Mouse (Mus musculus): Measurements from ENCODE around the gene Polg2.
A peak's percentile ranks its signal among the peaks of the same experiment; 100 is the strongest.
"Not testable (repeated sequence)": the region's sequence is repeated elsewhere in the genome, so short reads cannot be mapped to it uniquely, and the experiment has no call there.

The Polg2 gene

DNA sequence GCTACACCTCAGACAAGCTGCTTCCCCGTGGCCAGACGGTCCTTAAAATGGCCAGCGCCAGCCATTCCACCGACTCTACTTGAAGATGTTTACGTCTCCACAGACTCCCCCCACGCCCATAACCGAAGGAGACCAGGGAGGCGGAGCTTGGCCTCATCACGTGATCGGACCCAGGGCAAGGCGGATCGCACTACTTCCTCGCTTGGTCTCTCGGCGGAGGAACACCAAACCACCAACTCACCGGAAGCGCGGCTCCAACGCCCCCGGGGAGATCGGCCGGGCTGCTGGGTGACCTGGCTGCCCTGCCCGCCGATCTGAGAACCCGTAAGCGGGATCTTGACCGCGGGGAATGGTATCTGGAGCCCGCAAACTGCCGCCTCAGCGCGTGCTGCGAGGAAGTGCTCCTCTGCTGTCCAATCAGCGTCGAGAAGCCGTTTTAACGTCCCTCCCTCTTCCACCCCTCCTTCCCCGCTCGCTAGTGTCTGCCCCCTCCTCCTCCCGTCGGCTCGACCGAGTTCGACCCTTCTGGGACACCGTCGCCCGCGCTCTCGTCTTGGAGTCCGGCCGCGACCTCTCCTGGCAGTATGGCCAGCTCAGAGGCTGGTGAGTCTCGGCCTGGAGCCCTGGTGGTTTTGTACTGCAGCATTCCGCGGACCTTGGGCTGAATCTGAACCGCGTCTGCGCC, 9.6 kb upstream of the Polg2 start, which contains the start of the genes Ddx5 and Cep95:
Ddx5 (minus strand) TSS at position 411 of the 685 bp plus-strand sequence.
Cep95 (plus strand) TSS at position 478 of the 685 bp plus-strand sequence.
- DNase-seq (ENCODE audit: low spot score in 2 of 2), result peak; percentile 97 to 98

DNA sequence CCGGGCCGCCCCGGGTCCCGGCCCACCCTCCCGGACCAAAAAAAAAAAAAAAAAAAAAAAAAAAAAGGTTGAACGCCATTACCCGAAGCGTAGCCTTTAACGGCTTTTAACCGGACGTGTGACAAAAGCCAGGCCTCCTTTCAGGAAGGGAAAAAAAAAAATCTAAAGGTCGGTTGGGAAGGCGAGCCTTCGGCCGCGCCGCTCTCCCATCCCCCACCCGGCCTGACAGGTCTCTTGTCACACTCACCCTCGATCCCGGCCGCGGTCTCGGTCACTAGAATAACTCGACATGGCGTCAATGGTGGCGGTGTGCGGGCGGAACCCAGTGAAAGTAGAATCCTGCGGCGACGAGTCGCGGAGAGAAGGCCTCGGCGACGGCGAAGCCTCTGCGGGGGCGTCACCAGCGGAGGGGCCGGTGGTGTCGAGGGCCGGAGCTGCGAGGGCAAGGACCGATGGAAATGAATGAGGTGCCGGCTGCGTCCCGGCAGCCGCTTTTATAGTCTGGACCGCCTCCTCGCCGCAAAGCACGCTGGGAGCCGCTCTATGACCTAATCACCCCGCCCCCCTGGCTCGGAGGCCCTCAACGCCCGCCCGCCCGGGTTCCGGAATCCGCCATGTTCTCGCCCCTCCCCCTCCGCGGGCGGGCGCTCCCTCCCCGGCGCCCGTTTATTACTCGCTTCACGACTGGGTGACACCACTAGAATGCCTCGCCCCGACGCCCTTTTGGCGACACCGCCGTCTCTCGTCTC, 8.9 kb upstream of the Polg2 start:
- peak; percentile 97 to 98 for DNase-seq (ENCODE audit: low spot score in 2 of 2)

DNA sequence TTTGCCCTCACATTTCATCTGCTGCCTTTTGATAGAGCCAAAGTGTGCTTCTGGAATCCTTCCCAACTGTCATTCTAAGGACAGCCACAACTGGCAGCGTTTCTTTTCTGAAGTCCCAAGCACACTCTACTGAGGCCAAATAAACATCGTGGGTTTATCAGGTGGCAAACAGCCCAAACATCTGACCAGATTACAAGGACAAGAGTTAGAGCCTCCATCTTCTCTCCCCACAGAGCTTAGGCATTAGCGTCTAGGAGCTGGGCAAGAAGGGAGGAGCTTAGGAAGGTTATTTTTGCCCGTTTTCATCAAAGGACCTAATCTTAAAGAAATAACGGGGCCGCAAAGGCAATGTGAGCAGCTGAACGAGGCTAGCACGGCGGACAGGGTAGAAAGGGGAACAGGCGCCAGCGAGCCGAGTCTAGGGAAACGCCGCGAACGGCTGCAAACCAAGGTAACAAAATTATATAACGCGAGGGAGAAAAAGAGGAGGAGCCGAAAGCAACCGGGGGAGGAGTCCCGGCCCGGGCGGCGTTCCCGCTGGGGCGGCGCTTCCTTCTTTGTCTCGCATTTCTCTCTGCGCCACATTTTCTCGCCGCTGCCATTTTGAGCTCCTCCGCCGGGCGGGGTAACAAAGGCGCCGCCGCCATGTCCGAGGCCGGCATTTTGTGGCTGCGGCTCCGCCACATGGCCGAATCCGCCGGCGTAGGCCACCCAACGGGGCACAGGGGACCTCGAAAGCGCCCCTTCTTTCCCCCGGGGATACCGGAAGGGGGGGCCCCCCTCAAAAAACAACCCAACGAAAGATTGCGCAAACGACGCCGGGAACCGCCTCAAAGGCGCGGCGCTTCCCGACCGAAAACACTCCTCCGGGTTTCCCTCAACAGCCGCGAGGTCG, 8.0 kb upstream of the Polg2 start:
- DNase-seq (ENCODE audit: low spot score in 2 of 2), result peak; percentile 90 to 92

DNA sequence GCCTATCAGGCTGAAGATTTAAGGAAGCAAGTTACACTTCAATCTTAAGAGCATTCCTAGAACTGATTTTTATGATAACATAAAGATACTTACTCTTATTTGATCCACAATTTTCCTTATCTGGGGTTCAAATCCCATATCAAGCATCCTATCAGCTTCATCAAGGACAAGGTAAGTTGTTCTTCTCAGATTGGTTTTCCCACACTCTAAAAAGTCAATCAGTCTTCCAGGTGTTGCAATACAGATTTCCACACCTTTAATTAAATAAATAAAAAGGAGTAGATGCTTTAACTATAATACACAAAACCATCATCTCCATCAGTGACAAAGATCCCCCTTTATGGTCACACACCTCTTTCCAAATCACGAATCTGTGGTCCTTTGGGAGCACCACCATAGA, 5.7 kb upstream of the Polg2 start:
- DNase-seq (ENCODE audit: low spot score in 2 of 2), result no peak

DNA sequence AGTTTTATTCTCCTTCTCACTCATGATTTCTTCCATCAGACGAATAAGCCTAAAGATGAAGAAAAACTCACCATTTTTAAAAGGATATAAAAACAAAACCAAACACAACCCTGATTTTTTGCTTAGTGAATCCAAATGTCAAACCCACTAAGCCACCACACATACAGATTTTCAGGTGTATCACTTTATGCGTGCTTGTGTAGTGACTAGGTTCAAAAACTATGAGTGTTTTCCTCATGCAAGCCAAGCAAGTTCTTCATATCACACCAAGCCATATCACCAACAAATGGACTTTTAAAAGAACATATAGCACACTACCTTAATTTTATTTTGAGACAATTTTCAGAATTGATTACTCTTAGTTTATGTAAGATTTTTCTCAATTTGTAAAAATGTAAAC, 5.1 kb upstream of the Polg2 start:
- DNase-seq (ENCODE audit: low spot score in 2 of 2), result no peak

DNA sequence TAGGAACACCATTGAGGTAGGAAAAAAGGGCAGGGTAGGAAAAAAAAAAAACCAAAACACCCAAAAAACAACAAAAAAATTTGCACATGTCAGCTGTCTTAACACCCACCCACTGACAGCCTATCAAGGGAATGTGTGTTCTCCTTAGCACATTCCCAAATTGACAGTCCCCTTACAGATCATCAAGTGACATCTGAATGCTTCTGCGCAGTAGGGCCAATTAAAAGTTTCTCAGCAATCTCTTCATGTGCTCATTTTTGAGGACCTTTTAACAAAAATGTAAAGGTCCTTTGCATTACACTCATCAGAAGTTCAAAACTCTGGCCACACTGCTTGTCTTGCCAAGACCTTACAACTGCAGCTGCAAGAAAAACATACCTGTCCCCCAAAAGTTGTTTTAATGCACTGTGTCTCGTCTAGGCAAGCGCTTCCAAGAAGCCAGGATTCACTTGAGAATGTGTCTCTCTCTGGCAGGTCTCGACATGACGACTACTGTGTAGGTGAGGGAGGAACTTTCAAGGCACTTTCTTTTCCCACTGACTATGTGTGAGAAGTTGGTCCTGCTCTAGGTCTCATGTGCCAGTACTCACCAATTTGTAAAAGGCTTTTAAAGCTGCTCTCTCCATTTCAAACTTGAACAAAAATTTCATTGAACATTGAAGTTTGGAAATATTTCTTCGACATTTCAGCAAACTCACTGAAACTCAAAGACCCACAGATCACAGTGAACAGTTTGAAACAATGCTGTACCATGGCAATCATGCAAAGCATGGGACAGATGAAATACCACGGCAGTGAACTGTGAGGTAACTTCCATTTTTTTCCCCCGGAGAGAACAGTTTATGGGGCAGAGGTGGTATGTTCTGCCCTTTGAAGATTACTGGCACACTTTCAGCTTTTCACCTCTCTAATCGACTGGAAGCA, 3.8 kb upstream of the Polg2 start:
- no peak for DNase-seq (ENCODE audit: low spot score in 2 of 2)

DNA sequence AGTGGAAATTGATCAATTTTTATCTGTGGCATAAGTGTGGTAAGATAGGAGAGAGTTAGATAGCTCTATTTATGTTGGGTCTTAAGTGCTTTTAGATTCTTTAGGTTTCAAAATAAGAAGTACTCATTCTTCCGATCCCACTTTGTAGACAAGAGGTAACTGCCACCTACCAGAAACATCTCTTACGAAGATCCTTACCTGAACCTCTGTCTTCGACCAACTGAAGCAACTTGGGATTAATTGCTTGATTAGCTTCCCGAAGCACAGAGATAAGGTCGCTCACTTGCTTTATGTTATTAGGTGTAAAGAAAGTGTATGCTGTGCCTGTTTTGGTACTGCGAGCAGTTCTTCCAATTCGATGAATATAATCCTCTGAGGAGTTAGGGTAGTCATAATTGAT, 2.9 kb upstream of the Polg2 start:
- not testable (repeated sequence) for DNase-seq (ENCODE audit: low spot score in 2 of 2)

DNA sequence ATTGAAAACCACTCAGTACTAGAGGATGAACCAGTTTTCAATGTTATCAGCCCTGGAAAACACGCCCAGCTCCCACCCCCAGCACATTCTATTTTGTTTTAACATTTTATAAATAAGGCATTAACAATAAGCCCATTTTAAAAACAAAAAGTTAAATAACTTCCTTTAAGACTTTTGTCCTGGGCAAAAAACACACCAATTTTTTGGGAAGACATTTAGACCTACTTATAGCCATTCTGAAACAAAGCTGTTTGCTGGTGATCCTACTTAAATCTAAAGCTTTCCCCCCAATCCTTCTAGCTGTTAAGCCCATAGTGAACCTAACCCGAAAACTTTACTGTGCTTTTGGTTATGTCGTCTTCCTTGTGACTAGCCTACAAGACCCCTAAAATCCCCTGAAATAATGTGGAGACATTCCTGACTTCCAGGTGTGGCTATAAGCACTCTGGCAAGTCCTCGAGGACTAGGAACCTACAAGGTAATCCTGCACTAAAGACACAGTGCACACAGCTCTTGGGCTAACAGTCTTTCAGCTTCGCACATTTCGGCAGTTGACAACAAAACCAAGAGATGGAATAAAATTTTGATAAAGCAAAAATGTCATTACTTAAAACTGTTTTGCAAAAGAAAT, 1.4 kb upstream of the Polg2 start:
- no peak for DNase-seq (ENCODE audit: low spot score in 2 of 2)

DNA sequence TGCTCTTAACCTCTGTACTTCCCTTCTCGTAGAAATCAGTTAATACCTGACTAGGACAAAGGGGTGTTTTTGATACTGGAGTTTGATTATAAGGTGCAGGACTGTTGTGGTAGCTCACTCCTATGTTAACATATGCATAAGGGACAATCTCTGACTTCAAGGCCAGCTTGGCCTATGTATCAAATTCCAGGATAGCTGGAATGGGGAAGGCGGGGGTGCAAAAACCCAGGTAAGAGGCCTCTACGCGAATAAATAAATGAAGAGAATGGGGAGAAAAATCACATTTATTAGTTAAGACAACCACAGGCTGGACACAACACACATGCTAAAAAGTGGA, 720 bp upstream of the Polg2 start:
- no peak for DNase-seq (ENCODE audit: low spot score in 2 of 2)

DNA sequence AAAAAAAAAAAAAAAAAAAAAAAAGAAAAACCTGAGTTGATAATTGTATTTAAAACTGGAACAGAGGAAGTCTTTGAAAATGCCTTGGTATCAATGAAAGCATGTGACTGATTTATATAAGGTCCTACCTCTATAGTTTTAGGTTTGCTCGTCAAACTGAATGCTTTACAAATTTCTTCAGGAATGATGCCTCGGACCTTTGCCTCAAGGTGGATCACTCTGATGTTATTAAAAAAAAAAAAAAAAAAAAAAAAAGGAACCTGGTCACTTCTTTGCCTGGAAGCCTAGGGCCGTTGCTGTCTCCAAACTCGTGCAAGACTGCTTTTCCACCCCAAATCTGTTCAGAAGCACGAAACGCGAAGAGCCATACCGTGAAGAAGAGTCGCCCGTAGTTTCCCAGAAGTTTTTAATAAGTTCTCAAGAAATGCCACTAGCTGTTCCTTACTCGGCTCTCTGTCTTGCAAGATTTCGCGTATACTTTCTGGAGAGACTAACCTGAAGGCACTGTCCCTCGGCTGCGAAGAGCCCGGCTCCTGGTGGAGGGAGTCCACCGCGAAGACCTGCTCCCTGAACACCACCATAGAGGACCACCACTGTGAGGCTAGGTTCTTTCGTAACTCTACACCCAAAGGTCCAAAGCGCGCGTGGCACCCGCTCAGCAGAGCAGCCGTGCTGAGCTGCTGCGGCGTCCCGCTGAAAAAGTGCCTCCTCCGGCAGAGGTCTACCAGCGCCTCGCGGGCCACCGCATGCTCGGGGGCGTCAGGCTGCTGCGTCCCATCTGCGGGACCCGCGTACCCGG, 549 bp downstream of the Polg2 start:
- no peak for DNase-seq (ENCODE audit: low spot score in 2 of 2)

DNA sequence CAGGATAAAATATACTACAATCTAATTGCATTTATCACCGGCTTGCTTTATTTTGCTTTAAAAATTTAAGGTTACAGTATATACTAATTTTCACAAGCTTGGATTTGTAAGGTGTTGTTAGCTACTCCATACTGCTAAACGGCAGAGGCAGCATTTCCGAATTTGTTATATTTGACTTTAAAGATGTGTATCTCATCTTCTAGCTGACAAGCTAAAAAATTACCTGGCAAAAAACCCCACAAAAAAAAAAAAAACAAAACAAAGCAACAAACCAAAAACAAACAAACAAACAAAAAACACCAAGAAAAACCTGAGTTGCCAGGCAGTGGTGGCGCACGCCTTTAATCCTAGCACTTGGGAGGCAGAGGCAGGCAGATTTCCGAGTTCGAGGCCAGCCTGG, 1.2 kb downstream of the Polg2 start:
- no peak for DNase-seq (ENCODE audit: low spot score in 2 of 2)

DNA sequence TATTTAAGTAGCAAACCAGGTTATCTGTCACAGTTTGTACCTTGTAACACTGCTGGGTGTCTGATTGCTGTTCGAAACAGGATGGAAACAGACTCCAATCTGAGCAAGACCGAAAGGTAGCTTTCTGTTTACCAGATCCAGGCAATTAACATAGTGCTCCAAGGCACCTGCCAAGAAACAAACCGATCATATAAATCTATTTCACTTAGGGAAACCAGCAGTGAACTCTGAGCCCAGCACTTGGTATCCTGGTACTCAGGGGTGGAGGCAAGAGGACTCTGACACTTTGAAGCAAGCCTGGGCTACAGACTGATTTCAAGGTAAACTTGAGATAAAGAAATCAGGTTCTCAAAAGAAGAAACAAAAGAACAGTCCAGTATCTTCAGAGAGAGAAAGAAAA, 1.9 kb downstream of the Polg2 start:
- DNase-seq (ENCODE audit: low spot score in 2 of 2), result no peak

DNA sequence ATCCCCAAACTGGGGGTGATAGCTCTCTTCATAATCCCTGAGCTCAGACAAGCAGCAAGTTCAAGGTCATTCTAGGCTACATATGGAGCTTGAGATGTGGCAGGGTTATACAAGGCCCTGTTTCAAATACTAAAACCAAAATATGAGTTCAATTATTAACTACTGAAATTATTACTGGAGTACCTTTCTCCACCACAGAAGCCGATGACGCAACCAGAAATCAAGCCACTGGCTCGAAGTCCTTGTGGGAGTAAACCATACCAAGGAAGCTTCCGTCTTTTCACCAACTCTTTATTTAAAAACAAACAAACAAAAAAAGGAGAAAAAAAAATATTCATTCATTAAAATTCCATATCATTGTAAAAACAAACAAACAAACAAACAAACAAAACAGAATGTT, 2.4 kb downstream of the Polg2 start:
- DNase-seq (ENCODE audit: low spot score in 2 of 2), result no peak

DNA sequence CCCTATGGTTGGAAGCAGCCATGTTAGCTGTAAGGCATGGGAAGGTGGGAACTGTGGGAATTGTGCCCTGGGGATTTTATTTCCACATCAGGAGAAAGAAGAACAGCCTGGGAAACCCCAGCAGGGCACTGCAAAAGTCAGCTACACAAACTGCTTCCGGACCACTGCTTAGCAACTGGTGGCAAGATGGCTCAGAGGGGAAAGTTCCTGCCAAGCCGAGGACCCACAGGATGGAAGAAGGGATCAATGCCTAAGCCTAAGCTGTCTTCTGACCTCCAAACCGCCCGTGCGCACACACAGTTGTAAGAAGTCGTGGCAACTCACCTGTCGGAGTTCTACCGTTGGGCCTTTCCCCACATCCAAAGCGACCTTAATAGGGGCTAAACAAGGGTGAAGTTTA, 6.3 kb downstream of the Polg2 start:
- DNase-seq (ENCODE audit: low spot score in 2 of 2), result no peak

DNA sequence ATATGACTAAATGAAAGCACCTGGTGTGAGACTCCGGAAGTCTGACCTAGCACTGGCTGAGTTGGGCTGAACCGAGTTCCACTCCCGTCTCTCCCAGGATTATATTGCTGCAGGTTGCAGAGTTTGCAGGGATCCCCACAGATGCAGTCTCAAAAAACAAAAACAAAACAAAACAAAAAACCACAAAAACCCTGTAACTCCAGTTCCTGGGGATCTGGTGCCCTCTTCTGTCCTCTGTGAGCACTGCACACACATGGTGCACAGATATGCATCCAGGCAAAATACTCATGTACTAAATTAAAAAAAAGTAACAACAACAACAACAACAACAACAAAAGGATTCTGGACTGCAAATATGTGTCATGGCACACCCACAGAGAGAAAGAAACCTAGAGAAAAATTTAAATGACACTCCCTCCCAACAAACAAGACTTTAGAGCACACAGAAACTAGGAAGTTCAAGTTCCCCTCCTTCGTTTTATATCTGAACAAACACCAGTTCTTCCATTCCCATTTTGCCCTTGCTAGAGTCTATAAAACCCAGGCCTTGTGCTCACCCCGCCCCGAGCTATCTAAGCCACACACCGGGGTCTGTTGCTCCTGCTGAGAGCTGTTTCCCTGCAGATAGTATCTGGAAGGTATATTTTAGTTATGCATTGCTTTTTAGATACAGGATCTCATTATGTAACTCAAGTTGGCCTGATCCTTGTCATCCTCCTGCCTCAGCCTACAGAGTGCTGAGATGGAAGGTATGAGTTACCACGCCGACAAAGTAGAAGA, 9.0 kb downstream of the Polg2 start:
- peak in 1 of 2 experiments; percentile 54 for DNase-seq (ENCODE audit: low spot score in 2 of 2)

DNA sequence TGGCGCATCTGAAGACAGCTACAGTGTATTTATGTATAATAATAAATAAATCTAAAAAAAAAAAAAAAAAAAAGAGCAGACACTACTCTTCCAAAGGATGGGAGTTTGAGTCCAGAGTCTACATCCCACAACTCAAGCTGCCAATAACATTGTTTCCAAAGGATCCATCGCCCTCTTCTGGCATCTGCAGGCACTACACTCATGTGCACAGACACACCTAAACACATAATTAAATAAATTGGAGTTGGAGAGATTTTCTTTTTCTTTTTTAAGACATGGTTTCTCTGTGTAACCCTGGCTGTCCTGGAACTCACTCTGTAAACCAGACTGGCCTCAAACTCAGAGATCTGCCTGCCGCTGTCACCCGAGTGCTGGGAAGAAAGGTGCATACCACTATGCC, 11.8 kb downstream of the Polg2 start:
- DNase-seq (ENCODE audit: low spot score in 2 of 2), result no peak

DNA sequence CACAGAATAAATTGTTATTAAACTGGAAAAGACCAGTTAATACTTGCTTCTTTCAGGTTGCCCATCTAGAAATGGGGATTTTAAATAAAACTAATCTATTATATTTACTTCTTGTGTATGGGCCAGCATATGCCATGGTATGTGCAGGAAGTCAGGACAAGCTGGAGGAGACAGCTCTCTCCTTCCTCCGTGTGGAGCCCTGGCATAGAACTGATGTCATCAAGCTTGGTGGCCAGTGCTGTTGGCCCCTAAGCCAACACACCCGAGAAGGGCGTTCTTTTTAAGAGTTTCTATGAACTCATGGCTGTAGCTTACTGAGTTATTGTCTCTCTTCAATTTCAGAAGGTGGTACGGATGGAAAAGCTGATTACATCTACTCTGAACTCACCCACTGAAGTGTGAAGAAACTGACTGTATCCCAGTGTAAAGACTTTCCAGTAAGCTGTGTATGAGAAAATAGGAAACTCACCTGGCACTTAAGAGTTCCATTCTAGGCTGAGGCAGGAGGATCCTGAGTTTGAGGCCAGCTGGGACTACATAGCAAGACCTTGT, 12.7 kb downstream of the Polg2 start:
- no peak for DNase-seq (ENCODE audit: low spot score in 2 of 2)

DNA sequence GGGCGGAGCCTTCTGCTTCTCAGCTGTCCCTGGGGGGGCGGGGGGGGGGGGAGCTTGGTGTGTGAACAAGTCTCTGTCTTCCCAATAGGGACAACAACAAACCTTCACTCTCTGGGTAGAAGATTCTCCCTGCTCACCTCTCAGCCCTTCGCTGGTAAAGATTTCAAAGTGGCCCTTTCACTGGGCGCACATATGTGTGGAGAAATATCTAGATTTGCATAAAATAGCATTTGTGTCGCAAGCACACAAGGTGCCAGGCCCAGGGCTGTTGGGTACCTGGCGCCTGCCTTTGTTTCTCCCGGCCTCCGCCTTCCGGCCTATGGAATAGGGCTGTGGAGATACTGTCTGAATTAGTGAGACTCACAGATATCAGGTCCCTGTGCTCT, 16.5 kb downstream of the Polg2 start:
- no peak for DNase-seq (ENCODE audit: low spot score in 2 of 2)
